Mouse (Mus musculus): ENCODE data around the gene Smtn. TPM values are rescaled to one million over a fixed set of nuclear protein-coding genes. Genes with fewer than 3 reads are reported as not detected.

Gene Smtn
- total RNA-seq, 4 experiments from 2014 or later: 64.6 to 81.5 (median 69.0) TPM

Other genes starting within 250 kb of the Smtn start
- gene Pik3ip1, start 210.2 kb downstream of the Smtn start, total RNA-seq (2022): 10 to 100 TPM; 28.3 to 39.0 (median 36.6) TPM
- gene Limk2, start 131.4 kb downstream of the Smtn start, total RNA-seq (2022): 10 to 100 TPM; 10.9 to 12.5 (median 11.9) TPM
- gene Rnf185, start 88.2 kb downstream of the Smtn start, total RNA-seq (2022): 10 to 100 TPM; 15.4 to 23.1 (median 16.3) TPM
- gene Pla2g3, start 52.3 kb downstream of the Smtn start, total RNA-seq (2022): not detected
- 1 to 10 TPM; 1.3 to 2.4 (median 1.7) TPM for gene Inpp5j, start 35.8 kb downstream of the Smtn start, total RNA-seq (2022)
- 10 to 100 TPM in 2 of 4 experiments, 1 to 10 TPM in 2; 8.9 to 17.6 (median 13.5) TPM for gene Selenom, start 25.9 kb downstream of the Smtn start, total RNA-seq (2022)
- gene Morc2a, start 108.6 kb upstream of the Smtn start, total RNA-seq (2022): 10 to 100 TPM; 17.1 to 23.4 (median 19.6) TPM

Measured in gastrocnemius, adult 8-10 months (tissue).